Mouse (Mus musculus) lung, adult 2 months (tissue): ENCODE measurements around the gene Anks1b.

ENCODE experiments used
- CTCF ChIP-seq: fragments of 200-500 bp; IDR thresholded peaks from 2 replicates; pipeline ENCODE4 v1.5.1; 2011; ENCODE audit warnings: mild to moderate bottlenecking, low read length, control low read depth; ENCODE audit not compliant: insufficient read depth
- POLR2A ChIP-seq: fragments of 200-500 bp; IDR thresholded peaks from 2 replicates; pipeline ENCODE4 v1.6.1; 2011; ENCODE audit warnings: low read depth, mild to moderate bottlenecking, control low read depth, low read length, borderline replicate concordance; ENCODE audit errors: extremely low read depth

DNA sequence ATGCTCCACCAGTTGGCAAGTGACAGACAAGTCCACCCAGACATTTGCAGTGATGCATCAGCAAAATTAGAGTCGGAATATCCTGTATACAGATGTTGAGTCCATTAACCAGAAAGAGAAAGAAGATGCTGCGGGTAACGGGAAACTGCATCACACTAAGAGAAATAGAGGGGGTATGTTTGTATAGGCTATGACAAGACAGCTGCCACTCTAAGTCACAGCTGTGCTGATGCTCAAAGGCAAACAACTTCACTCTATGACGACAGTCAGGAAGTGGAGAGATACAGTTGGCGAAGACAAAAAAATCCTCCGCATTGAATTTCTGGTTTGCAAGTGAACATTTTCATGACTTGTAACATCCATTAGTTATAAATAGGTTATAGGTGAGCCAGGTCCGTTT, 897.7 kb downstream of the Anks1b start:
- TF ChIP-seq POLR2A (no peak), CTCF (no peak)
